Mouse (Mus musculus) lung, postnatal 36 days (tissue): ENCODE measurements at regions not wholly inside any gene's neighbourhood (a gene's known extent, or its start where the extent isn't known, plus 50 kb on each side); places are given as distances from the start of the nearest gene placed in this dataset.

Experiments used
- DNase-seq: peaks from one replicate; pipeline ENCODE4 v3.0.0; 2022; ENCODE audit warnings: mixed read lengths

DNA sequence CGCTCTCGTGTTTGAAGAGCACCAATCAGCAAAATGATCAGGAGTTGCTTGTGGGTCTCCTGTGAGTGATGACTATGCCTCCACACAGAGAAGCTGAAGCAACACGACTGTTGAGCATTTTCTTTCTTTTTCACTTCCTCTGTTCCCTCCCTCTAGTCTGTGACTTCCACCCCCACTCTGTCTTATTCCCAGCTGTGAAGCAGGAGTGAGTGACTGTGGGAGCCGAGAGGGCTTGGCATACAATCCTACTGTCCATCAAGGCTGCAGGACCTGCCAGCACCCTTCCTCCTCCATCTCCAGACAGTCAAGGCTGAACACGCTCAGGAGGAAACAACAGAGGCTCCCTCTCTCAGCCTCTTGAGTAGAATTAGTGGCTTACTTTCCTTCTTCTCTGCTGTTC lies 401.3 kb downstream of the Plcl1 start:
- DNase-seq: peak; percentile 37

DNA sequence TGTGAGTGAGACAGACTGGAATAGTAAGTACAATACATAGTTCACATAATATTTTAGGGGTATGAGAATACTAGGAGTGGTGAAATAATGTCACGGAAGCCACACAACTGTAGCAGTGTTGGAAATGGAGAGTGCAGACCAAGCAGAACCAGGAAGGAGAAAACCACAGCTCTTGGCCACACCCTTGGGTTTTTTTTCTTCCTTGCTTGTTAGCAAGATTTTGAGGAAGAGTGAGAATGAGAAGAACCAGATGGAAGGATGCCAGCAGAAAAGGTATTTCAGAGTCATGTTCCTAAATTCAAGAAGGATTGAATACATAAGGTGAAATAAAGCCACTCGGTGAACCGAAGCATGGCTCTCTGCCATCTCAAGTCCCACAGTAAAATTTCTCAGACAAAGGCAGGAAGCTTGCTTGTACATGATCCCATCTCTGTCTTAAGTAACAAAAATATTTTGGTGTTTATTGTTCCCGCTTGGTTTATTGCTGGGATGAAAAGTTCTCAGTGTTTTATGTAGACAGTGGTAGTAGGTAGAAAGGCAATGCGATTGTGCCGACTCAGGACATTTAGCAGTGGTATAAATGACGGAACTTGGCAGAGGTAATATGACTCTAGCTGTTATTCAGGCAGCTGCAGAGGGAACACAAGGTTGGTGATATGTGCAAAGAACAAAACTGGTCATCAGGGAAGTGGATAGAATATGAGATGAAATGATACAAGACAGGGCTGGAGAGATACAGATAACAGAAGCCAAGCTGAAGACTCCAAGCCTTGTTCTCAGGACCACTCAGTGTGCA lies 403.2 kb downstream of the Plcl1 start:
- DNase-seq: peak; percentile 72

DNA sequence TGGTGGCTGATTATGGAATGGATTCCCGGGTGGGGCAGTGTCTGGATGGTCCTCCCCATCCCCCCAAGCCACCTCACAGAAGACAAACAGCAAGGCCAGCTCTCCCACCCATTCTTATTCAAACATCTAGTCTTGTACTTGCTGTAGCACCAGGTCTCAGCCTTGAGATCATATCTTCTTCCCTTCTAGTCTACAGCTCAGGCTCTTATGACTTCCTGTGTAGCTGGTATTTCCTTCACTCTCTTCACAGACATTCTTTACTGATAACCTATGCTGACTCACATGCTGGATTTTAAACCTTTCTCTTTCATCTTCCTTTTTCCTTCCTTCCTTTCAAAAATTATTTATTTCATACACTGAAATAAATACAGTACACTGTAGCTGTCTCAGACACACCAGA lies 406.8 kb downstream of the Plcl1 start:
- DNase-seq: no peak

DNA sequence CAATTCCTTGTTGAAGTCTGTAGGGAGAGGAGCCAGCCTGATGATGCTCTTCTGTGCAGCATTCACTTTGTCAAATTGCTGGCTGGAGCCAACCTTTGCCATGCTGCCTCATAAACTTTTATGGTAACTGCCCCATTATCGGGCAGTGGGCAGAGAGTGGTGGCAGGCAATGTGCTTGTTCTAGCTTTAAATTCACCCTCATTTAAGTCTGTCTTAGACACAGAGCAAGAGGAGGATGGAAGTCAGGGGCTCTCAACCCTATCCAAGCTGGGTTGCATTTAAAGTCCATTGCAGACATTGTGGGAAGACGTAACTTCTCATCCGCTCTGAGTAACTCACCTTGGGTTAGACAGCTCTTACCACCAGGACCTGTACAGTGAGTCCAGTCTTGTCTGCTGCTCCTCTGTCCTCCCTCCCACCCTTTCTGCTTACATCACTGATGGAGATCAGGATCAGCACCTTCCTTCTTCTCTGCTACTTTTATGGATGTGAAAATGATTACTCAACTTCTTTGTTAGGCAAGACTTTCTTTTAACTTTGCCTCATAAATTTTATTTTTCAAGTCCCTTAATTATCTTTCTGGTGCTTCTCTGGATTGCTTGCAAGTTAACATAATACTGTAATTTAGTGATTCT lies 415.3 kb downstream of the Plcl1 start:
- no peak for DNase-seq

DNA sequence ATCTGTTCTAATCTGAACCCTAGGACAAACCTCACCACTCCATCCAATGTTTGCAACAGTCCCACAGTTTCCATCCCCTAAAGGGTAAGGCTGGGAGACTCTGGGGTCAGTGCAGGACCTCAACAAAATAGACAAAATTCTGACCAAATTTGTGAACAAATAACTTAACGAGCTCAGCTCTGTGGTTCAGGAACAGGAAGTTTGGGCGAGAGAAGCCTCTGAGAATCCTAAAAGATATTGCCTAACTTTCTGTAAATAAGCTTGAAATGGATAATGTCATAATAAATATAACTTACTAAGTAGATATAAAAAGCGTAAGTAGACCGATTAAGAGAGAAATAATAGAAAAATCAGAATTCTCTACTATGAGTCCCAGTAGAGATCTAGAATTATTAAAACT lies 416.9 kb downstream of the Plcl1 start:
- no peak for DNase-seq

DNA sequence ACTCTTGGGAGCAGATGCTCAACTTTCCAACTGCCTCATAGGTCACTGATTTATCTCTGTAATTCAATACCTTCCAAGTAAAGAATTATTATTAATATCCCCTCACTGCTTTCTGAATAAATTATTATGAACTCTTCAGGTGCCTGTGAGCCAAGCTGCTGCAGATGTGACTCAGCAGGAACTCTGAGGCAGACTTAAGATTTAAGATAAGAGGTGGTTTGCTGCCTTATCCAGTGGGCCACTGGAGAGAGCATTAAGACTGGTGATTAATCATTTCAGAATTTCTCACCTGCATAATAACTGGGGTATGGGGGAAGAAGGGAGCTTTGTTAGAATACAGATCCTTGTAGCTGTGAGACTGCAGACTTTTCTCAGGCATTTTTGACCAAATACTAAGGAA lies 421.5 kb downstream of the Plcl1 start:
- DNase-seq: no peak

DNA sequence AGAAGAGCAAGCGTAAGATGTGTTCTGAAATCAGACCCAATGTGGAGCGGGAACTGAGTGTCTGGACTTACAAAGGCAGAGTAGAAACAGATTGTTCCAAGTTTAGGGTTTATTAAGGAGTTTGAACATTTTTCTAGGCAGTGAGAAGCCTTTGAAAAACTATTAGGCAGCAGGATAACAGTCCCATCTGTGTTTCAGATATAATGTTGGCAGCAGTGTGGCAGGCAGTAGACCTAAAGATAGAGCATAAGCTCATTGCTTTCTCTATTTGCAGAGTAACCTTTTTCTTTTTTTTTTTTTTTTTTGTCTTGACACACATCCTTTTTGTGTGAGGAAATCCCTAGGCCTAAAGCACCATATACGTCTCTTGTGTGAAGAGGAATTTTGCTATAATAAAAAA lies 429.6 kb downstream of the Plcl1 start:
- no peak for DNase-seq

DNA sequence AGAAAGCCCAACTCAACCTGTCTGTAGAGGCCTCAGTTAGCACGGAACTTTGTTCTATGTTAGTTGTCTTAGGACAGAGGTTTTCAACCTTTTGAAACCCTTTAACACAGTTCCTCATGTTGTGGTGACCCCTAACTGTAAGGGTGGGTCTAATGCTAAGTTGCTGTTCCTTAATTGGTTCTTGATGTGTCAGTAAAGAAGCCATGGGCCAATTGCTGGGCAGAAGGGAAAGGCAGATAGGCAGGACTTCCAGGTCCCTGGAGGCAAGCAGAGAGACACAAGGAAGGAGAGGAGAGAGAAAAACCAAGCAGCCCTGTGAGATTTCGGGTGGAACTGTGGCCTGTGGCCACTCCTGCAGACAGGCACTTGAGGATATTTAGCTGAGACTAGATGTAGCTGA lies 431.0 kb downstream of the Plcl1 start:
- DNase-seq: peak; percentile 29

DNA sequence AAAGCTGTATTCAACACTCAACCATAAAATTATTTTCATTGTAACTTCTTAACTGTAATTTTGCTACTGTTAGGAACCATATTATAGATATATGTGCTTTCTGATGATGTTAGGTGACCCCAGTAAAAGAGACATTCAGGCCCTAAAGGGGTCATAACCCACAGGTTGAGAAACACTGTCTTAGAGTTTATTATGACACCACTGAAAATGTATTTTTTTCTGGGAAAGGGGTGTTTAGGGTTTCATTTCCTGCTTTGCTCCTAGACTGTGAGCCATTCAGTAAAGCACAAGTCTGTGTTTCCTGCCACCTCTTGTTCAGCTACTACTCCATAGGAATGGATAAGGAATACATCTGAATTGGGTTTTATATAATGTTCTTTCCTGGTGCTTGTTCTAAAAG lies 431.6 kb downstream of the Plcl1 start:
- no peak for DNase-seq

DNA sequence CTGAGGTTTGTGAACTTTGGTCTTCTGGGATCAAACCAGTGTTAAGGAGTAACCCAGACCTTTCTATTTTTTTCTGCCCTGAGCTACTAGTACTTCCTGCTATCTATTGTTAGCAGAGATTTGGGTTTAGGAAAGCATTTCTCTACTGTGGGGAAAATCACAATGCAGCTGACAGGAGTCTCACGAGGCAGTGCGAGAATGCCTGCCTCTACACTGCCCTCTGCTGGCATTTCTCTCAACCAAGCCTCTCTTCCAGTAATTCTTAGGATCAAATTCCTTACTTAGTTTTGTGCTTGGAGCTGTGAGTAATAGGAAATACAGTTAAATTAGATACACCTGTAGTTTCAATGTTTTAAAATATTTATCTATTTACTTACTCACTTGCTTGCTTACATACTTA lies 432.4 kb downstream of the Plcl1 start:
- DNase-seq: peak; percentile 80

DNA sequence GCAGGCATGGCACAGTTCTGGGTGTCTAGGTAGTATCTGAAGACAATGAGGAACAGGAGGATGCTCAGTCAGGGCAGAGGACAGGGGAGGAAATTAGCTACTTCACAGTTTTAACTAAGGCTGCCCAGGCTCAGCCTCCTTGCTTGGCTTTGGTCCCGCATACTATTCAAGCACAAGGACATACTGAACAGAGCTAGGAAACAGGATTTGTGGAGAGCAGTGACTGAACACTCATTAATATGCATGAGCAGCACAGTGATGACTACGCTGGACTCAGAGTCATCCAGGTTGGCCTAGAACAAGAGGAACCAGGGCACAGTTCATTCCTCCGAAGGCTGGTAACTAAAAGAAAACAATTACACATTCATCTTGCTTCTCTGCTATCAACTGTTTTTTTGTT lies 443.1 kb downstream of the Plcl1 start:
- no peak for DNase-seq

DNA sequence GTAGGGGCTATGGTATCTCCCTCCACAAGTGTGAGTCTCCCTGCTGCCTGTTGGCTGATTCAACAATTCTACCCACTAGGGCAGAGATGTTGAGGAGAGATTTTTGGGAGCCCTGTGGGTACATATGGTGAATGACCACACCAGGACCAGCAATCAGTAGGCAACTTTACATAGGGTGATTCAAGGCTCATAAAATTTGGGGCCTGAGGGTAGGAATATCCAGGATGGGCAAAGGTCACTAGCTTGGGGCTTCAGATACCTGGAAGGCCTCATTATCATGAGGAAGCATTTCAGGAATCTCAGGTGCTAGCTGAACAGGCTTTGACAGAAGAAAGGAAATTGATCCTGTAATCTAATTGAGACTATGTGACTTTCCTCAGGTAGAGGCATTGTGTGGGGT lies 446.6 kb downstream of the Plcl1 start:
- no peak for DNase-seq

DNA sequence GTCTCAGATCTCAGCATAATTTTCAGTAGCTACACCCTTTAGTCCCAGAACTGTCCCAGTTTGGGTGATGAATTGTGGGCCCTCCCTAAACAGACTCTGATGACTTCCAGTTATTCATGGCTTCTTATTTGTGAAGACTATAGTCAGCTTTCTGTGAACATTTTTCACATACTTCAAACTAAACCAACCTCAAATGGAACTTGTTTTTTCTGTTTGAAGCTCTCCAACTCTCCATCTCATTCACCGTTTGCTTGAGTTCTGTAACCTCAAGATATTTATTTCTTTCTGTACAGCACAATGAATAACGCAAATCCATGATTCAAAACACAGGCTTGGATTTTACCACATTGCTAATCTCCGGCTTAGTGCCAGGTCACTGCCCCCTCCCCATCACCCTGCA lies 453.4 kb downstream of the Plcl1 start:
- DNase-seq: no peak

DNA sequence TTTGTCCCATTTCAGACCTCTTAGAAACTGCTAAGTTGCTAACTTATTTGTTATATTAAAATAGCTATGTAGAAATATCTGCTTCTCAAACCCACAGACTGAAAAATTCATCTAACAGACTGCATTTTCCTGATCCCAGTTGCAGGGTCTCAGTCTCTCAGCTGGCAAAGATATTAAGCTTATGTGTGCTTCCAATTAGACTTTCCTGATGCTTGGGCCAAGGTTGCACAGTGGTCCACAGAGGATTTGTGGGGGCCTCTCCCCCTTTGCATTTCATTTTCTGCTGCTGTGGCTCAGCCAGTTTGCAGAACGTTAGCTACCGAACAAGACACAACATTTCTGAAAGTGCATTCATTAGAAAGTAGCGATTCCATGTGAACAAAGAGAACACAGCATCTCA lies 457.4 kb downstream of the Plcl1 start:
- DNase-seq: no peak

DNA sequence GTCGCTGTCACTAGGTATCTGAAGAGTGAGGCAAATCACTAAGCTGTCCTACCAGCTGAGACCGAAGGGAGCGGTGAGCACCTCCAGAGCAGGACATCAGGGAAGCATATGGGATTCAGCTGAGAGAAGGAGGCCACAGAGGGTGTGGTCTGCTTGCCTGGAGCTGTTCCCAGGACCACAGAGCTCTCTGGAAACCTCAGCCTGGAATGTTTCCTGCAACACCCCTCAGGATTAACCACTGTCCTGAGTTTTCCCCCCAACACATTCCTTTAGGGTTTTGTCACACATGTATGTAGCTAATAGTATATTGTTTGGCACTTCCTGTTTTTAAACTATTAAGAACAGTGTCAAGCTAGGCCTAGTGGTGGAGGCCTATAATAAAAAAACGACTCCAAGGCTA lies 459.6 kb downstream of the Plcl1 start:
- no peak for DNase-seq

DNA sequence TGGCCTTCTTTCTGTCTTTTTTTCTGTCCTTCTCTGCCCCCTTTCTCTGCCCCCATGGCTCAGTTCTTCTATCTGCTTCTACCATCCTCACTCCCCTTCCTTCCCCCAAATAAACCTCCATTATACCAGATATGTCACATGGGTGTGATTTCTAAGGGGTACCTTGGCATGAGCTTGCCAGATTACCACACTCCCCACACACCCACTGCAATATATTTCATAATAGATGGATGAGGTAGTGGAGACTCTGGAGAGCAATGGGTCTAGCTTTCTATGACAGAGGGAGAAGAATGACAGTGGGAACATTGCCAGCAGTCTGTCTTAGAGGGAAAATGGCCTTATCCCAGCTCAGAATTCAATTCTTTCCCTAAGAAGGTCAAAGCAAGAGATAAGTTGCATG lies 461.0 kb downstream of the Plcl1 start:
- no peak for DNase-seq

DNA sequence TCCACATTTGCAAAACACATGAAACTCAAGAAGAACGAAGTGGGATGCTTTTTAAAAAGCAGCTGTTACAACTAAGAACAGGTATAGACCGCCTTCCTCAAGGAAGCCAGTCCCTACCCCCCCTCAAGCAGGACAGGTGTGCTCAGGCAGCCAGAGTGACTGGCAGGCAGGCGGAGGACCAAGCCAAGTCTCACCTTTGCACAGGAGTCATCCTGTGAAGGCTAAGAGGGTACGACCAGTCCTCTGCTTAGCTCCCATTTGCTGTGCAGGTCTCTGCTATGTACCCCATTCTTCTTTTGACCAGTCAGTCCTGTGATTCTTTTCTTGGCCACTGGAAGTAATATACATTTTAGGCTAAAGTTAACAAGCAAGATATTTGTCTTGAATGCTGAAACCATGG lies 467.9 kb downstream of the Plcl1 start:
- DNase-seq: no peak

DNA sequence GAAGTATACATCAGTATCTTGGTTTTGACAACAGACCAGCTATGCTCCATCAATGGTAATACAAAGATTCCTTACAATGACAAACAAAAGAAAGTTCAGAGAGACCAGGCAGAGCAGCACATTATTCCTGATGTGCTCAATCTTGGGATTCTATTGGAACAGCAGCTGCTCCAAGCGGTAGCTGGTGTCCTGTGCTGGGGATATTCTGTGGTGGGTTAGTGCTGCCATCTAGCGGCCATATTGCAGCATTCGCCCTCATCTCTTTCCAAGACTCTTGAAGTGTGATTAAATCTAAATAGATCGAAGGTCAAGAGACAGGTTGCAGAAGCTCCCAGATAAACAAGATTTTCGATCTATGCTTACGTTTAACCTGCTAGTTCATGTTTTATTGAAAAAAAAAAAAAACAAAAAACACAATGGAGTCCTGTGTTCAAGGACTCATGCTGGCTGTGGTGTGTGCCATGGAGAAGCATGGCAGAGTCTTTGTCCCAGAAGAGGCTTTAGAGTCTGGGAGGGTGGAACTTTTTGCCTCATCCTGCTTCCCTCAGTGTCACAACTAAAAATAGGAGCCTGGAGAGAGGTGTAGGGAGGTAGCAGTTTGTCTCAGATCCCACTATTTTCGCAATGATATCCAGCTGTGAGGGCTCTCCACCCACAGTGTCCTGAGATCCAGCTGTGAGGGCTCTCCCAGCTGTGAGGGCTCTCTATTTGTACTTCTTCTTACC lies 468.6 kb downstream of the Plcl1 start:
- DNase-seq: peak; percentile 78

DNA sequence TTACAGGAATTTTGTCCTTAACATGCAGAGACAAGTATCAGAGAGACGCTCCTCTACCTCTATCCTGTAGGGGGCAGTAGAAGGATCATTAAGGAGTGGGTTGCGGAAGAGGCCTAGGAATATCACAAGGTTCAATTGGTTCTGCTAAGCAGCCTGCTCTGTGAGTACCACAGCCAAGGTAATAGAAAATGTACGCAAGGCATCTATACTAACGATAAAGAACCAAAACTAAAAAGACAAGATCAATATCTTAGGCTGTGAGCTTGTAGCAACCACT lies 469.1 kb downstream of the Plcl1 start:
- DNase-seq: peak; percentile 22

DNA sequence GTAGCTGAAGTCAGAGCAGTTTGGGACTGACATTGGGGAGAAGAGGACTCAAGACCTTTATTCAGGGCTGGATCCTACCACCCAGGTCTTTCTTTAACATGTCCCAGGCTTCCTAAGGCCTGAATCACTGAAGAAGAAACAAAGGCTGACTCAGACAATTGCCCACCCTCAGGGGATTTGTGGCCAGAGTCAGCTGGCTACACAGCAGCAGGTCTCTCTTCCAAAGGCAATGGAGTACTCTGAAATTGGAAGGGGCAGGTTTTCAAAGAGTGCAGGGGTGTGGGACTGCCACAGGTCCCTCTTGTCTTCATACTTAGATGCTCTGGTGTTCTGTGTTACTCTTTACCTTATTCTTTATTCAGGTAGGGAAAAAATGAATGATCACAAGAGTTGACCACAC lies 478.9 kb downstream of the Plcl1 start:
- DNase-seq: no peak

DNA sequence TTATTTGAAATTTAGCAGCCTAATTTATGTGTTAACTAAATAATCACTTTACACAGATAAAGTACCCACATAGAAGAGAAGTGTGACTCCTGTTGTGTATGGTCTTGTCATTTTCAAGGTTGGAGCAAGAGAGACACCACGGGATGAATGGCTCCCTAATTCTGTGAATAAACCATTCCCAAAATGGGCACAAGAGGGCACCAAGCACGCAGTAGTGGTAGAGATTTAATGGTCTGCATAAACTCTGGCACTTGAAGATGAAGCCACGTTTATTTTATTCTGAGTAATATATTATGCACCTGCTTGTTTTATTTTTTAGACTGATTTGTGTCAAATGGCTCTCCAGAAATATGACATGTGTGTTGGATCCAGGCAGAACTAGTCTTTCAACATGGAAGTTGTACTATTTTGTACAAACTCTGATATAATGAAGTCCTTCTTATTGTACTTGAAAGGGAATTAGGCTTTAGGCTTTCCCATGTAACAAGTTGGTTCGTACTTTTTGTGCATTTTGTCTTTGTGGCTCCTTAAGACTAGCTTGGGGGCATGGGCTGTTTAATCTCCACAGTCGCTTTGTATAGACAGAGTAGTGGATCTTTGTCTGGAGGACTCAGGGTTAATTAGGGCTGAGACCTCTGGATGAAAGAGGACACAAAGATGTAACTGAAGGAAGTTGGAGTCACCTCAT lies 480.8 kb downstream of the Plcl1 start:
- peak; percentile 54 for DNase-seq

DNA sequence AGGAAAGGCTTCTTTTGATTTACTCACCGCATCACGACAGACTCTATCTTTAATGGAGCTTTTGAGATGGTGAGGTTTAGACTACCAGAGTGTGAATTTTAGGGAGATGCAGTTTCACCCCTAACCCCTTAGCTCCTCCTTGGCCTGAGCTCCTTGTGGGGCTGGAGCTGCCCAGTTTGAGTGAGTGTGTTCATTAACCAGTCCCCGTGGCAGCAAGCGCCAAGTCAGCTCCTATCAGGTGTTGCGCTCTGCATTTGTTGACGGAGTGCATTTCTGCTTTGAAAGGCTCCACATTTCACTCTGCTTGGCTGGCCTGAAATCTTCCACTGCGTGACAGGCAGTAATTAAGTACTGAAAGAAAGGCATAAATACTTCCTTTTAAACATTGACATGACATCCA lies 481.7 kb downstream of the Plcl1 start:
- DNase-seq: no peak

DNA sequence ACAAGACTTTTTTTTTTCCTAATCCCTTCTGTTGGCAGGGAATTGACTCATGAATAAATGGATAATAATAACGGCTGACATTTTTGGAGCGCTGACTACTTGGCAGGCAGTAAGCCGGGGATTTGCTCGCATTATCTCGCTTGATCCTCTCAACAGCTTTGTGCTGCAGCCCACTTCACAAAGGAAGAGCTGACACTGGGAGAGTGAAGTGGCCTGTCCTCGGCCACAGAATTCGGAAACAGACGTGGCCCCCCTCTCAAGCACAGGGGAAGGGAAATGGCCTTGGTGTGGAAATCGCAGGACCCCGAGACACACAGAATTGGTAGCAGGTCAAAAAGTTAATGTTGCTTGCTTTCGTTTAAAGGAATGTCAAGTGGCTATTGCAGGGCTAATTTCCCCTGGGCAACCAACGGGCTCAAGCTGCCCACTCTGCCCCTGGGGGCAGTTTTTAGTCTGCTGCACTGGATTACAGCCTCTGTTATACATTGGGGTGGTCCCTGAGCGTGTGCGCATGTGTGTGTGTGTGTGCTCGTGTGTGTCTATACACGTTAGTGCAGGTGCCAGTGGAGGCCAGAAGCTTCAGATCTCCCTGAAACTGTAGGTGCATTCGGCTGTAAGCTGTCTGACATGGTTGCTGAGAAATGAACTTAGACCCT lies 483.1 kb downstream of the Plcl1 start:
- DNase-seq: no peak
